Mouse (Mus musculus) myocyte (in vitro differentiated cells): ENCODE data around the gene Olfr876.

Source experiments
- CEBPB ChIP-seq: IDR thresholded peaks from 2 replicates; pipeline ENCODE4 v1.6.1; 2011; ENCODE audit warnings: mild to moderate bottlenecking, moderate library complexity; ENCODE audit not compliant: poor library complexity, insufficient read depth, severe bottlenecking
- MYOD1 ChIP-seq, 3 experiments: IDR thresholded peaks; one replicate each; pipeline ENCODE4 v1.6.1; 2011; ENCODE audit warnings: control low read depth in 2 of 3, low read depth in 2 of 3, mild to moderate bottlenecking in 2 of 3, moderate library complexity in 1 of 3; ENCODE audit not compliant: insufficient read length in 2 of 3, control insufficient read depth in 1 of 3
- POLR2A ChIP-seq: IDR thresholded peaks from one replicate; pipeline ENCODE4 v1.6.1; 2011; ENCODE audit warnings: low read depth, mild to moderate bottlenecking, control low read depth, moderate library complexity; ENCODE audit not compliant: insufficient read length

DNA sequence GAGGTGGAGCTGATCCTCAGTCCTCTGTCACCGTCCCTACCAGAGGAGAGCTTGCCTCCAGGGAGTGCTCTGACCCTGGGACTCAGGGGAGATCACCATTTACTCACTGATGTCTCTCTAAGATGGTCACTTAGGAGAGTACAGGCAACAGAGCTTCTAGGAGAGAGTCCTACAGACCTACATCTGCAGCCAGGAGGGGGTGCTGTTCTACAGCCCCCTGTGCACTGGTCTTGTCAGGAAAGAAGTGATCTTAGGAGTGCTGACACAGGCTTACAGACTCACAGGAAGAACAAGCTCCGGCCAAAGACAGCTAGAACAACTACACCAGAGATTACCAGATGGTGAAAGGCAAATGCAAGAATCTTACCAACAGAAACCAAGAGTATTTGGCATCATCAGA is 40.3 kb upstream of the Olfr876 start:
- no peak for TF ChIP-seq POLR2A
- no peak for TF ChIP-seq CEBPB
- TF ChIP-seq MYOD1 (IDR thresholded peaks at IDR 0.05; ENCODE audit: control insufficient read depth in 1 of 3, insufficient read length in 2 of 3, low read depth in 2 of 3) = no peak
